Mouse (Mus musculus) thymus, adult 2 months (tissue): ENCODE results near the gene Btc. TPM values are rescaled to one million over a fixed set of nuclear protein-coding genes. Genes with fewer than 3 reads are reported as not detected.

Source experiments
- DNase-seq: peaks from one replicate; pipeline ENCODE4 v3.0.0; 2021
- H3K27ac ChIP-seq: fragments of 200-500 bp; 2 replicates; pipeline ENCODE4 v1.5.1; 2012; ENCODE audit warnings: low read length, control low read depth; ENCODE audit not compliant: control insufficient read depth, insufficient read depth
- H3K27me3 ChIP-seq: fragments of 200-500 bp; 2 replicates; pipeline ENCODE4 v1.6.1; 2012; ENCODE audit warnings: mild to moderate bottlenecking, low read length, moderate library complexity, mixed read lengths; ENCODE audit not compliant: control insufficient read depth, insufficient read depth
- H3K36me3 ChIP-seq: fragments of 200-500 bp; 2 replicates; pipeline ENCODE4 v1.6.1; 2012; ENCODE audit warnings: mild to moderate bottlenecking, low read length, moderate library complexity; ENCODE audit not compliant: control insufficient read depth, insufficient read depth
- H3K4me1 ChIP-seq: fragments of 200-500 bp; replicated peaks from 2 replicates; pipeline ENCODE4 v1.6.1; 2012; ENCODE audit warnings: low read length; ENCODE audit not compliant: control insufficient read depth, insufficient read depth
- H3K4me3 ChIP-seq: fragments of 200-500 bp; 2 replicates; pipeline ENCODE4 v1.5.1; 2012; ENCODE audit warnings: mild to moderate bottlenecking, low read length, control low read depth, moderate library complexity; ENCODE audit not compliant: control insufficient read depth, insufficient read depth
- CTCF ChIP-seq: fragments of 200-500 bp; IDR thresholded peaks from 2 replicates; pipeline ENCODE4 v1.5.1; 2012; ENCODE audit warnings: mild to moderate bottlenecking, control low read depth, low read length, moderate library complexity, borderline replicate concordance; ENCODE audit not compliant: control insufficient read depth, poor library complexity, insufficient read depth; ENCODE audit errors: extremely low read depth
- POLR2A ChIP-seq: fragments of 200-500 bp; IDR thresholded peaks from 2 replicates; pipeline ENCODE4 v1.6.1; 2012; ENCODE audit warnings: mild to moderate bottlenecking, low read length, control low read depth, moderate library complexity; ENCODE audit not compliant: control insufficient read depth, poor library complexity, insufficient read depth; ENCODE audit errors: extremely low read depth
- WGBS: fragments of 180-500 bp; shearing (Covaris S2); methylation state at CpG from one replicate; pipeline ENCODE4 v1.1.7; 2018; 5-methylcytosine and 5-hydroxymethylcytosine counted together
- polyA plus RNA-seq: library from polyadenylated mRNA; depleted of rRNA; stranded (reverse); fragments of >200 nt; gene quantifications from 2 replicates; pipeline ENCODE4 v1.2.3, GENCODE M21; 2012; rRNA removed

The Btc gene
- polyA plus RNA-seq, 1 experiment = 0.13 TPM

- no peak overlapping the region for H3K4me3 ChIP-seq
- no peaks in the 10 kb centered on the region for H3K27me3 ChIP-seq
- no peaks in the 10 kb centered on the region for H3K4me1 ChIP-seq
- WGBS = 83% methylated on average over 1 of the region's 1 CpGs
- DNase-seq = no peak
- TF ChIP-seq POLR2A = no peak
- no peak for TF ChIP-seq CTCF
- H3K36me3 ChIP-seq = no peaks in the 10 kb centered on the region
- no peak overlapping the region for H3K27ac ChIP-seq
Measured at GRCm38 (mm10) chr5:91321840-91322239, 81.0 kb downstream of the Btc start.

DNA sequence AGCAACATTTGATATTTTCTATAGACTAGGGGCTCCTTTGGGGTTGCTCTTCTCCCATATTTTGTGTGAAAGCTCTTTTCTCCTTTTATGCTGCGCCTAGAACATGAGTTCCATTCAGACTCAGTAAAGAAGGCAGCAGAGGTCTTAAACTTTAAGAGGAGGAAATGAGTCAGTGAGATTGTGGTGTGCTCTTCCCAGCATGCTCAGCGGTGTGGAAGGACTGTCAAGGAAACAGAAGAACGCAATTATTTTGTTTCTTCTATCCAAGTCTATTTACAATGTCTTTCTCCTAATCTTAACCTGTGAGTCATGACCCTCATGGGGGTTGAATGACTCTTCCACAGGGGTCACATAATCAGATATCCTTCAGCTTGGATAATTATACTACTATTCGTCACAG is 82.4 kb downstream of the Btc start:
- Histone ChIP-seq H3K27ac (no peak overlapping the region), H3K4me1 (no peaks in the 10 kb centered on the region), H3K36me3 (no peaks in the 10 kb centered on the region), H3K4me3 (no peak overlapping the region), H3K27me3 (no peaks in the 10 kb centered on the region)
- WGBS = 40% methylated on average over 4 of the region's 4 CpGs
- TF ChIP-seq CTCF (no peak), POLR2A (no peak)
- no peak for DNase-seq

- Histone ChIP-seq H3K36me3 (no peaks in the 10 kb centered on the region), H3K27me3 (no peaks in the 10 kb centered on the region), H3K4me3 (no peak overlapping the region), H3K4me1 (no peaks in the 10 kb centered on the region), H3K27ac (no peak overlapping the region)
- TF ChIP-seq POLR2A = no peak
- TF ChIP-seq CTCF = no peak
- no peak for DNase-seq
- 84% methylated on average over 4 of the region's 4 CpGs for WGBS
Measured at GRCm38 (mm10) chr5:91313971-91314370, 88.8 kb downstream of the Btc start.

GRCm38 (mm10) chr5:91311767-91312166 is 91.0 kb downstream of the Btc start:
- WGBS = 72% methylated on average over 4 of the region's 4 CpGs
- TF ChIP-seq CTCF = no peak
- TF ChIP-seq POLR2A = no peak
- H3K27me3 ChIP-seq = no peaks in the 10 kb centered on the region
- H3K4me1 ChIP-seq = no peaks in the 10 kb centered on the region
- H3K36me3 ChIP-seq = no peaks in the 10 kb centered on the region
- no peak overlapping the region for H3K4me3 ChIP-seq
- H3K27ac ChIP-seq = no peak overlapping the region
- no peak for DNase-seq

- DNase-seq = no peak
- no peaks in the 10 kb centered on the region for H3K4me1 ChIP-seq
- WGBS = 55% methylated on average over 7 of the region's 7 CpGs
- no peak overlapping the region for H3K4me3 ChIP-seq
- H3K27ac ChIP-seq = no peak overlapping the region
- H3K36me3 ChIP-seq = no peaks in the 10 kb centered on the region
- no peak for TF ChIP-seq POLR2A
- no peak for TF ChIP-seq CTCF
- H3K27me3 ChIP-seq = no peaks in the 10 kb centered on the region
Measured at GRCm38 (mm10) chr5:91308576-91308975, 94.2 kb downstream of the Btc start.

DNA sequence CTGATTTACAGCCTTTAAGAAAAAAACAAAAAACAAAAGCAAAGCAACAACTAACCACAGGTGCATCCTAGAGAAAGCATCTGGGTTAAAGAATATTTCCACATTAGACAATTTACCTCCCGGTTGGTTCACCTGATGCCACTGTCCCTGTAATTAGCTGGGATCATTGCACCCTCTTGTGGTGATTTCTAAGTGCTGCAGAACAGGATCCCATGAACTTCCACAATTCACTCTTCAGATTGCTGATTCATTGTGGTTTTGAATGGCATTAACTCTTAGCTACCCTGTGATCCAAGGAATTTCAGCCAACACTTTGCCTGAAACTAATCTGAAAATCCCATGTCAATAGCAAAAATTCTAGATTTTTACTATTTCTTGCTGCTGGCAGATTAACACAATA is 94.9 kb downstream of the Btc start:
- Histone ChIP-seq H3K27me3 (no peaks in the 10 kb centered on the region), H3K4me3 (no peak overlapping the region), H3K4me1 (no peaks in the 10 kb centered on the region), H3K36me3 (no peaks in the 10 kb centered on the region), H3K27ac (no peak overlapping the region)
- DNase-seq = peak; percentile 18
- WGBS = 6% methylated on average over 1 of the region's 1 CpGs
- TF ChIP-seq CTCF = no peak
- no peak for TF ChIP-seq POLR2A

Other genes starting within 250 kb of the Btc start
- gene Parm1, start 114.6 kb upstream of the Btc start, polyA plus RNA-seq = 13.8 and 14.2 TPM in 2 replicates